Mouse (Mus musculus) ES-Bruce4 (cell line): ENCODE results near the gene Bche.

Experiments
- CTCF ChIP-seq: IDR thresholded peaks from one replicate; pipeline ENCODE4 v1.8.1; 2011; ENCODE audit warnings: low read depth, low read length
- EP300 ChIP-seq: IDR thresholded peaks from 2 replicates; pipeline ENCODE4 v1.6.1; 2011; ENCODE audit warnings: low read depth, low read length; ENCODE audit not compliant: insufficient read depth
- POLR2A ChIP-seq: IDR thresholded peaks from one replicate; pipeline ENCODE4 v1.8.1; 2011; ENCODE audit warnings: low read length; ENCODE audit not compliant: insufficient read depth

DNA sequence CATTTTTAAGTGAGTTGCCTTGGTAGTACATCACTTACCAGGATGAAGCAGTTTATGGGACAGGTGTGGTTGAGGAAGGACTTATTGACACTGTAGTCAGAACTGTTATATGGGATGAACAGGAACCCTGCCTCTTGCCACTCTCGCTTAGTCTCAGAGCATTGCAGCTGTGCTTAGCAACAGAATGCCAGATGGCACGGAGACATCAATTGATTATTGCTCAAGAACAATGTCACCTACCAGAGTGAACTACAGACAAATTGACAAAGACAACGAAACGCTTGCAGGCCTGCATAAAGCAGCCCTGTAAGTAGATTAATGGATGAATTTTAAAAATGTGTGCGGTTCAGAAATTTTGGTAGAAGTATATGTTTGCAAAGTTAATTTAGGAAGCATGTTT, 21.3 kb upstream of the Bche start:
- no peak for TF ChIP-seq CTCF
- no peak for TF ChIP-seq POLR2A
- TF ChIP-seq EP300 = no peak
